Mouse (Mus musculus): Measurements from ENCODE around the gene Gje1. TPM values are rescaled to one million over a fixed set of nuclear protein-coding genes. Genes with fewer than 3 reads are reported as not detected.

The Gje1 gene
- polyA plus RNA-seq (2015; fragmentation: Nextera tagmentation; extraction: Ambion mirVana): not detected in 2 replicates

GRCm38 (mm10) chr10:14718114-14718513 is at the start of gene Gje1:
Gene Gje1 (minus strand): TSS chr10:14718214.
- H3K27me3 ChIP-seq: no peaks in the 10 kb centered on the region
- H3K4me1 ChIP-seq (replicated peaks): no peaks in the 10 kb centered on the region
- no peak within 1 kb of the TSS for H3K4me3 ChIP-seq (replicated peaks)
- no peak within 1 kb of the TSS for H3K9ac ChIP-seq (replicated peaks)
- no peak within 1 kb of the TSS for H3K27ac ChIP-seq
- H3K9me3 ChIP-seq: no peaks in the 10 kb centered on the region
- no peak within 1 kb of the TSS for H3K4me2 ChIP-seq (replicated peaks)
- WGBS: 45% methylated on average over 3 of the region's 3 CpGs
- ATAC-seq: no peak
- no peaks in the 10 kb centered on the region for H3K36me3 ChIP-seq

- H3K4me2 ChIP-seq (replicated peaks): peak overlapping the region; percentile 78
- H3K9me3 ChIP-seq: no peaks in the 10 kb centered on the region
- 24% methylated on average over 8 of the region's 8 CpGs for WGBS
- H3K9ac ChIP-seq (replicated peaks): peak overlapping the region; percentile 46; the same call in 1 of the 2 replicates
- peaks cover 11% of the 10 kb centered on the region for H3K4me1 ChIP-seq (replicated peaks)
- H3K4me3 ChIP-seq (replicated peaks): peak overlapping the region; percentile 44
- peak; percentile 48; the same call in 1 of the 2 replicates for ATAC-seq
- H3K36me3 ChIP-seq: no peaks in the 10 kb centered on the region
- no peak overlapping the region for H3K27ac ChIP-seq
- peaks cover 4% of the 10 kb centered on the region; the same call in 1 of the 2 replicates for H3K27me3 ChIP-seq
Observed at GRCm38 (mm10) chr10:14760618-14761017, 42.6 kb upstream of the Gje1 start.

- Histone ChIP-seq H3K4me1 (replicated peaks) (peaks cover 11% of the 10 kb centered on the region), H3K4me3 (replicated peaks) (peak overlapping the region; percentile 44), H3K27me3 (peaks cover 4% of the 10 kb centered on the region; the same call in 1 of the 2 replicates), H3K9me3 (no peaks in the 10 kb centered on the region), H3K27ac (no peak overlapping the region), H3K9ac (replicated peaks) (peak overlapping the region; percentile 46; the same call in 1 of the 2 replicates), H3K36me3 (no peaks in the 10 kb centered on the region), H3K4me2 (replicated peaks) (peak overlapping the region; percentile 78)
- peak; percentile 66; the same call in 1 of the 2 replicates for ATAC-seq
- WGBS: 2% methylated on average over 35 of the region's 35 CpGs
Observed at GRCm38 (mm10) chr10:14759665-14760558, 41.9 kb upstream of the Gje1 start.

- H3K9me3 ChIP-seq: no peaks in the 10 kb centered on the region
- no peaks in the 10 kb centered on the region for H3K36me3 ChIP-seq
- ATAC-seq: peak; percentile 62; the same call in 1 of the 2 replicates
- 8% methylated on average over 2 of the region's 2 CpGs for WGBS
- no peak overlapping the region for H3K9ac ChIP-seq (replicated peaks)
- no peak overlapping the region for H3K27ac ChIP-seq
- H3K4me2 ChIP-seq (replicated peaks): no peak overlapping the region
- H3K27me3 ChIP-seq: no peaks in the 10 kb centered on the region
- H3K4me3 ChIP-seq (replicated peaks): no peak overlapping the region
- H3K4me1 ChIP-seq (replicated peaks): no peaks in the 10 kb centered on the region
Observed at GRCm38 (mm10) chr10:14734285-14734684, 16.3 kb upstream of the Gje1 start.

DNA sequence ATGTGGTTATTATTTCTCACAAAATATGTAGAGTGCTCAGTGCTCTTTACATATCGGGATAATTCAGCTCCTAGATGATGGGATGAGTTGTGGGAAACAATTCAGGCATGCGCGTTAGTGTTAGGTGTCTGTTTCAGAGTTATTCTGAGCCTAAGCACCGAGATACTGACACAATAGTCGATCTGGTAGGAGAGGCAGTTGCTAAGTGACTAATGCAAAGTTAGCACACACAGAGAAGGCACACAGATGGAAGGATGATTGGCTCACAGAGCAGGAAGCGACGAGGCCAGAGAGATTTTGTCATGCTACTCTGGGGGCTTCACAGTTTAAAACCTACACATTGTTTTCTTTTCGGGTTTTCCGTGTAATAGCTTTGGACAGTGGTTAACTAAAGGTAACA is 7.7 kb upstream of the Gje1 start:
- no peak for ATAC-seq
- no peak overlapping the region for H3K4me3 ChIP-seq (replicated peaks)
- H3K27me3 ChIP-seq: no peaks in the 10 kb centered on the region
- no peak overlapping the region for H3K4me2 ChIP-seq (replicated peaks)
- H3K9ac ChIP-seq (replicated peaks): no peak overlapping the region
- H3K36me3 ChIP-seq: no peaks in the 10 kb centered on the region
- WGBS: 60% methylated on average over 9 of the region's 9 CpGs
- H3K27ac ChIP-seq: no peak overlapping the region
- no peaks in the 10 kb centered on the region for H3K9me3 ChIP-seq
- no peaks in the 10 kb centered on the region for H3K4me1 ChIP-seq (replicated peaks)

DNA sequence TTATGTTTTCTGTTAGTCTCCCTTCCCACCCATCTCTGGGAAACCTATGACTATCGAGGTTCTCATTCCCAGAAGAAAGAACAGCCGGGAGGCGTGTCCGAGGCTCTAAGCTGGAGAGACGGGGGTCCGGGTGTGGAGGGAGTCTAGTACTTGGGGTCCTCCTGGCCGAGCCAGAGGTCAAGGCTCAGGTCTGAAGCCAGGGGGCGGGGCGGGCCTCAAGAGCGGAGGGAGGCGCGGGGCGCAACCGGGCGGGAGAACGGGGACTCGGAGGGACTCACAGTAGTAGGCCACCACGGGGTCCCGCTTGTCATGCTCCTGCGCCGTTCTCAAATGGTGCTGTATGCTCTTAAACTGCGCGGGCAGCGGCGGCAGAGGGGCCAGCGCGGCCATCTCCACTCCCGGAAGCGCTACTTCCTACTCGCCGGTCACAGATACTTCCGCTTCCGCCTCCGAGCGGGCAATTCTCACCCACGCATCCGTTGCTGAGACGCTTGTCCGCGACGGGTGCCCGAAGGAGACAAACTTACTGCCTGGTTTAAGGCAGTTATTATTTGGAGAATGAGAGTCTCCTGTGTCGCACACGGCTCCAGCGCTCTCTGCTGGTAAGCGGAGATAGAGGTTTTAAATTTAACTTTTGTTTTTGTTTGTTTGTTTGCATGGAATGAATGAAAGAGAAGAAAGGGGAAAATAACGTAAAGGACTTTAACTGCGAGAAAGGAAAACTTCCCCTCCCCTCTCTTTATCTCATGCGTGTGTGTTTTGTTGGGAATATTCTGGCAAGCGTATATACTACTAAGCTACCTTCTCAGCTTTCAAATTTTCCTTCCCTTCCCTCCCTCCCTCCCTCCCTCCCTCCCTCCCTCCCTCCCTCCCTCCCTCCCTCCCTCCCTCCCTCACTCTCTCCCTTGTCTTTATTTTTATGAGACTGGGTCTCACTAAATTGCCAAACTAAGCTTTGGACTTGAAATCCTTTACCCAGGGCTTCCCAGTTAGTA is 12.6 kb downstream of the Gje1 start, which contains the start of the genes Vta1 and Nmbr:
Vta1 (minus strand) TSS at position 489 of the 995 bp plus-strand sequence.
Nmbr (plus strand) TSS at position 520 of the 995 bp plus-strand sequence.
- Histone ChIP-seq H3K9me3 (peaks cover 2% of the 10 kb centered on the region; the same call in 1 of the 2 replicates), H3K9ac (replicated peaks) (peak within 1 kb of the TSS; percentile 84), H3K4me2 (replicated peaks) (peak within 1 kb of the TSS; percentile 66), H3K4me1 (replicated peaks) (peaks cover 25% of the 10 kb centered on the region), H3K4me3 (replicated peaks) (peak within 1 kb of the TSS; percentile 97), H3K27ac (peak within 1 kb of the TSS; percentile 89), H3K36me3 (0 out of 2 replicates have a peak, but pooled peaks cover 3% of the 10 kb centered on the region), H3K27me3 (no peaks in the 10 kb centered on the region)
- under 1% methylated on average over 50 of the region's 50 CpGs for WGBS
- ATAC-seq: peak; percentile 96

DNA sequence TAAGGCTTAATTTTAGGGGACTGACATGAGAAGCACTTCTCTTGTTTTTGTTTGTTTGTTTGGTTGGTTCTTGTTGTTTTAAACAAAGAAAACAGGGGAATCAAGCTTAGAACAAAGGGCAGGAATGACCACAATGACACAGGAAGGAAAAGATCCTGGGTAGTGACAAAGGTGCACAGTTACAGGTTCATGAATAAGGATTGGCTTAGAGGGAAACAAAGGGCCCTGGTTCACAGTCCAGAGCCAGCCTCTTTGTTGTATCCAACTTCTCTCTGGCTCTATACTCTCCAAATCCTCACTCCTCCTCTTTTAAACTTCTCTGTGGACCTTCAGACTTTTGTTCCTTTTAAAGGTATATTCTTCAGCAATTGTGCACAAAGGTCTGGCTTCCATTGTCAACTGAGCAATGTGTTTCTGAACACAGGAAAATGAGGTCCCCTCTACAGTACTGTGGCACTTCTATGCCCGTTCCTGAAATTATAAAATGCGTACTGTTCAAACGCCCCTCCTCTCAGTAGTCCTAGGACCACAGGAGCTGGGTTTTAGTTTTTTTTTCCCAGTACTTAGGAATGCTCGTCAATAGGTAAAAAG is 14.1 kb downstream of the Gje1 start:
- Histone ChIP-seq H3K27ac (peak overlapping the region; percentile 78), H3K27me3 (no peaks in the 10 kb centered on the region), H3K4me3 (replicated peaks) (peak overlapping the region; percentile 97), H3K4me2 (replicated peaks) (peak overlapping the region; percentile 66), H3K4me1 (replicated peaks) (peaks cover 25% of the 10 kb centered on the region), H3K36me3 (0 out of 2 replicates have a peak, but pooled peaks cover 3% of the 10 kb centered on the region), H3K9ac (replicated peaks) (peak overlapping the region; percentile 84), H3K9me3 (peaks cover 2% of the 10 kb centered on the region; the same call in 1 of the 2 replicates)
- ATAC-seq: peak; percentile 58; the same call in 1 of the 2 replicates
- 22% methylated on average over 4 of the region's 4 CpGs for WGBS

DNA sequence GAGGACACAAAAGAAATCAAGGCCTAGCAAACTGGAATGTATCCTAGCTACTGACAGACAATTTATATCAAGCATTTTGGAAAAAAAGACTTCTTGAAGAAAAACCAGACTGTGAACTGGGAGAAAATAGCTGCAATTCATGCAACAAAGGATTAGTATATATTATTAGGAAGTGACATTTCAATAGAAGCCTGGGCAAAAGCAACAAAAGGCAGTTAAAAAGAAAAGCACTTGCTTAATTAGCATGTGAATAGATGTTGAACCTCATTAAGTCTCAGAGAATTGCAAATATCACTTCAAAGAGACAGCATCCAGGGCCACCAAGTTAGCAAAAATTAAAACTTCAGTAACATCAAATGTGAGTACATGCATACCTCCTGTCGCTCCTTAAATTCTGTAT is 14.8 kb downstream of the Gje1 start:
- 13% methylated on average over 1 of the region's 1 CpGs for WGBS
- H3K27me3 ChIP-seq: no peaks in the 10 kb centered on the region
- no peak for ATAC-seq
- 0 out of 2 replicates have a peak, but pooled peaks cover 3% of the 10 kb centered on the region for H3K36me3 ChIP-seq
- H3K4me2 ChIP-seq (replicated peaks): peak overlapping the region; percentile 66
- peak overlapping the region; percentile 78 for H3K27ac ChIP-seq
- H3K9me3 ChIP-seq: peaks cover 2% of the 10 kb centered on the region; the same call in 1 of the 2 replicates
- H3K9ac ChIP-seq (replicated peaks): peak overlapping the region; percentile 84; the same call in 1 of the 2 replicates
- H3K4me3 ChIP-seq (replicated peaks): peak overlapping the region; percentile 97
- H3K4me1 ChIP-seq (replicated peaks): peaks cover 25% of the 10 kb centered on the region

DNA sequence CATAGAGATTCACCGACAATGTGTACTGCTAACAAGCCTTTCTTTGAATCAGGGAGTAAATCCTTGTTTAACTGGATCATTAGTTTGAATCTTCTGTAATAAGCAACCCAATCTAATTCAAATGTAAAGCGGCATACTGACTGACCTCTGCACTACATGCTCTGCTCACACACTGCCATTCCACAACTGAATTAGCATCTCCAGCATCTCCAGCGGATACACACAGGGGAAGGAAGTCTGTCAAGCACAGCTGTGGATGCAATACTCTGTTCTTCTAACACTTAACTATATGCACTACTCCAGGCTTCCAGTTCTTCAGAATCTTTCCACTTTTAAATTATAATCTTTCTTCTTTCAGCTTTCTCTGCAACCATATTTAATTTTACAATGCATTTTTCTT is 27.7 kb downstream of the Gje1 start:
- Histone ChIP-seq H3K27me3 (no peaks in the 10 kb centered on the region), H3K9me3 (no peaks in the 10 kb centered on the region), H3K9ac (replicated peaks) (no peak overlapping the region), H3K36me3 (peaks cover 19% of the 10 kb centered on the region), H3K4me1 (replicated peaks) (peaks cover 6% of the 10 kb centered on the region), H3K4me2 (replicated peaks) (no peak overlapping the region), H3K27ac (no peak overlapping the region; the same call in 1 of the 2 replicates), H3K4me3 (replicated peaks) (no peak overlapping the region)
- 0 out of 2 replicates have a peak, but pooled peaks have one; percentile 53 for ATAC-seq
- 47% methylated on average over 3 of the region's 3 CpGs for WGBS

GRCm38 (mm10) chr10:14688785-14689442 is 29.1 kb downstream of the Gje1 start:
- ATAC-seq: no peak
- Histone ChIP-seq H3K27me3 (no peaks in the 10 kb centered on the region), H3K27ac (no peak overlapping the region), H3K4me1 (replicated peaks) (peaks cover 6% of the 10 kb centered on the region), H3K36me3 (peaks cover 19% of the 10 kb centered on the region), H3K9me3 (no peaks in the 10 kb centered on the region), H3K4me3 (replicated peaks) (no peak overlapping the region), H3K9ac (replicated peaks) (no peak overlapping the region), H3K4me2 (replicated peaks) (no peak overlapping the region)
- 95% methylated on average over 6 of the region's 6 CpGs for WGBS

Measured in midbrain, embryonic 13.5 days (tissue).